Mouse (Mus musculus): ENCODE data around the gene Gm11549. TPM values are rescaled to one million over a fixed set of nuclear protein-coding genes. Genes with fewer than 3 reads are reported as not detected.

Gm11549 gene
- polyA plus RNA-seq (2014; fragmentation: Nextera tagmentation; extraction: Ambion mirVana), result 1.3 TPM in 2 replicates

DNA sequence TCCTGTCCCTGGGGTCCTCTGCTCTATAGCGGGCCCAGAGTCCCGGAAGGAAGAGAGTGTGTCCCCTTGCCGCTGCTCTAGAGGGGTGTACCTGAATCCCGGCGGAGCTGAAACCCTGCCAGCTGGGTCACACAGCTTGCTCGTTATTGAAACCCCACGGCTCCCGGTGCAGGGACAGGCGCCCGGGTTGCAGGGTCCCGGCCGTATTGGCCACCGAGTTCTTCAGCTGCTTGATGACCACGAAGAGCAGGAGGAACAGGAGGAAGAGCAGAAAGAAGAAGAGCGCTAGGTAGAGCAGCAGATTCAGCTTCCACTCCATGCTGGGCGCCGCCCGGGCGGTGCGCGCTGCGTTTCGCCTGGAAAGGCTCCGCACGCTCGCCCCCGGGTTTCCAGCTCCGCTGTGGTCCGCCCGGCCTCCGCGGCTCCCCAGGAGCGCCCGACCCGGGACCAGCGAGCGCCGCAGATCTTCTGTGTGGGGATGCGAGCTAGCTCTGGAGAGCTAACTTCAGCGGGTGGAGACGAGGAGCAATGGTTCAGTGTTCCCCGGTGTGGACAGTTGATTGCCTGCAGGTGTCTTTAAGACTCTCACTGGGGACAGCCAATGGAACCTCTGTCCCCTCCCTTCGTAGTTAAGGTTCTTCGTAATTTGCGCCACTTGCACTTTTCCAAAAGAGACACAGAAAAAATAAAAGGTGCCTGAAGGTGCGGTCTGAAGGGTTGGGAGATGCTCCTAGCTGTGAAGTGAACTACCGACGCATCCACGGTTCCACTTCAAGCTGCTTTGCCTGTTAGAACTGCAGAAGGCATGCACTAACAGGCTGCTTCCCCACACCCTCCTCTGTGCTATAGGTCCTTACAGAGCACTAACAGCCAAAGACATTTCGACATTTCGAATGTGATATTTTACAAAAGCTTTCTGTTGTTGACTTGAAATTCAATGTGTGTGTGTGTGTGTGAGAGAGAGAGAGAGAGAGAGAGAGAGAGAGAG, at the start of gene Gm11549:
Gm11549 (minus strand) TSS at position 741 of the 988 bp plus-strand sequence.
- H3K36me3 ChIP-seq (ENCODE audit: control insufficient read depth, insufficient read depth, low read length), result no peaks in the 10 kb centered on the region
- peak; percentile 71; the same call in 1 of the 2 replicates for ATAC-seq (ENCODE audit: low FRiP score)
- peak within 1 kb of the TSS; percentile 55 for H3K4me3 ChIP-seq (ENCODE audit: low read depth, low read length)
- H3K9me3 ChIP-seq (ENCODE audit: control insufficient read depth, low read length), result no peaks in the 10 kb centered on the region
- H3K9ac ChIP-seq (ENCODE audit: low read length), result peak within 1 kb of the TSS; percentile 66
- H3K4me2 ChIP-seq, result peak within 1 kb of the TSS; percentile 98
- H3K27me3 ChIP-seq (ENCODE audit: control insufficient read depth, insufficient read depth, low read length), result peaks cover 10% of the 10 kb centered on the region
- peak; percentile 95 for DNase-seq (ENCODE audit: low spot score, missing footprints)
- no peak within 1 kb of the TSS for H3K27ac ChIP-seq (ENCODE audit: low read depth, low read length)
- WGBS, result under 1% methylated on average over 51 of the region's 51 CpGs
- peaks cover 4% of the 10 kb centered on the region for H3K4me1 ChIP-seq (ENCODE audit: control insufficient read depth, insufficient read depth, low read length)

- H3K4me1 ChIP-seq (ENCODE audit: control insufficient read depth, insufficient read depth, low read length), result peaks cover 18% of the 10 kb centered on the region
- no peaks in the 10 kb centered on the region for H3K27me3 ChIP-seq (ENCODE audit: control insufficient read depth, insufficient read depth, low read length)
- no peak overlapping the region for H3K27ac ChIP-seq (ENCODE audit: low read depth, low read length)
- peak; percentile 12 for DNase-seq (ENCODE audit: low spot score, missing footprints)
- H3K36me3 ChIP-seq (ENCODE audit: control insufficient read depth, insufficient read depth, low read length), result peaks cover 22% of the 10 kb centered on the region
- H3K9me3 ChIP-seq (ENCODE audit: control insufficient read depth, low read length), result no peaks in the 10 kb centered on the region
- no peak for ATAC-seq (ENCODE audit: low FRiP score)
- peak overlapping the region; percentile 46 for H3K4me2 ChIP-seq
- H3K4me3 ChIP-seq (ENCODE audit: low read depth, low read length), result peak overlapping the region; percentile 94
- 90% methylated on average over 5 of the region's 5 CpGs for WGBS
- peak overlapping the region; percentile 93 for H3K9ac ChIP-seq (ENCODE audit: low read length)
These were observed 48.2 kb upstream of the Gm11549 start for GRCm38 (mm10) chr3:36569836-36570235.

GRCm38 (mm10) chr3:36563666-36564065, 42.1 kb upstream of the Gm11549 start:
- WGBS, result 94% methylated on average over 3 of the region's 3 CpGs
- no peaks in the 10 kb centered on the region for H3K9me3 ChIP-seq (ENCODE audit: control insufficient read depth, low read length)
- H3K27ac ChIP-seq (ENCODE audit: low read depth, low read length), result no peak overlapping the region
- H3K9ac ChIP-seq (ENCODE audit: low read length), result no peak overlapping the region
- H3K27me3 ChIP-seq (ENCODE audit: control insufficient read depth, insufficient read depth, low read length), result no peaks in the 10 kb centered on the region
- no peak overlapping the region for H3K4me2 ChIP-seq
- no peaks in the 10 kb centered on the region for H3K4me1 ChIP-seq (ENCODE audit: control insufficient read depth, insufficient read depth, low read length)
- peaks cover 29% of the 10 kb centered on the region for H3K36me3 ChIP-seq (ENCODE audit: control insufficient read depth, insufficient read depth, low read length)
- DNase-seq (ENCODE audit: low spot score, missing footprints), result no peak
- H3K4me3 ChIP-seq (ENCODE audit: low read depth, low read length), result no peak overlapping the region
- no peak for ATAC-seq (ENCODE audit: low FRiP score)

- Histone ChIP-seq H3K4me2 (no peak overlapping the region), H3K4me1 (ENCODE audit: control insufficient read depth, insufficient read depth, low read length) (no peaks in the 10 kb centered on the region), H3K27me3 (ENCODE audit: control insufficient read depth, insufficient read depth, low read length) (no peaks in the 10 kb centered on the region), H3K9ac (ENCODE audit: low read length) (no peak overlapping the region), H3K27ac (ENCODE audit: low read depth, low read length) (no peak overlapping the region), H3K9me3 (ENCODE audit: control insufficient read depth, low read length) (no peaks in the 10 kb centered on the region), H3K4me3 (ENCODE audit: low read depth, low read length) (no peak overlapping the region), H3K36me3 (ENCODE audit: control insufficient read depth, insufficient read depth, low read length) (peaks cover 26% of the 10 kb centered on the region)
- ATAC-seq (ENCODE audit: low FRiP score) (no peak), DNase-seq (ENCODE audit: low spot score, missing footprints) (no peak)
- WGBS, result 80% methylated on average over 4 of the region's 4 CpGs
These were observed 38.0 kb upstream of the Gm11549 start for GRCm38 (mm10) chr3:36559606-36560005.

DNA sequence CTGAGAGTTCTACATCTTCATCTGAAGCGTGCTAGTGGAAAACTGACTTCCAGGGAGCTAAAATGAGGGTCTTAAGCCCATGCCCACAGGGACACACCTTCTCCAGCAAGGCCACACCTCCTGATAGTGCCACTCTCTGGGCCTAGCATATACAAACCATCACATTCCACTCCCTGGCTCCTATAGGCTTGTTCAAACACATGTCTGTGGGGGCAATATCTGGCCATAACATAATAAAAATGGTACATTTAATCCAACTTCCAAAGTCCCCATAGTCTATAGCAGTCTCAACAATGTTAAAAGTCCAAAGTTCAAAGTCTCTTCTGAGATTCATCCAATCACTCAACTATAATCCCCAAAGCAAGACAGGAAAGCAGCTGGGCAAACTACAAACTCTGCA, 36.0 kb upstream of the Gm11549 start:
- Histone ChIP-seq H3K27ac (ENCODE audit: low read depth, low read length) (no peak overlapping the region), H3K27me3 (ENCODE audit: control insufficient read depth, insufficient read depth, low read length) (no peaks in the 10 kb centered on the region), H3K4me1 (ENCODE audit: control insufficient read depth, insufficient read depth, low read length) (no peaks in the 10 kb centered on the region), H3K9ac (ENCODE audit: low read length) (no peak overlapping the region), H3K36me3 (ENCODE audit: control insufficient read depth, insufficient read depth, low read length) (peaks cover 24% of the 10 kb centered on the region), H3K9me3 (ENCODE audit: control insufficient read depth, low read length) (no peaks in the 10 kb centered on the region), H3K4me3 (ENCODE audit: low read depth, low read length) (no peak overlapping the region), H3K4me2 (no peak overlapping the region)
- ATAC-seq (ENCODE audit: low FRiP score), result no peak
- DNase-seq (ENCODE audit: low spot score, missing footprints), result no peak
- WGBS, result 94% methylated on average over 1 of the region's 1 CpGs

DNA sequence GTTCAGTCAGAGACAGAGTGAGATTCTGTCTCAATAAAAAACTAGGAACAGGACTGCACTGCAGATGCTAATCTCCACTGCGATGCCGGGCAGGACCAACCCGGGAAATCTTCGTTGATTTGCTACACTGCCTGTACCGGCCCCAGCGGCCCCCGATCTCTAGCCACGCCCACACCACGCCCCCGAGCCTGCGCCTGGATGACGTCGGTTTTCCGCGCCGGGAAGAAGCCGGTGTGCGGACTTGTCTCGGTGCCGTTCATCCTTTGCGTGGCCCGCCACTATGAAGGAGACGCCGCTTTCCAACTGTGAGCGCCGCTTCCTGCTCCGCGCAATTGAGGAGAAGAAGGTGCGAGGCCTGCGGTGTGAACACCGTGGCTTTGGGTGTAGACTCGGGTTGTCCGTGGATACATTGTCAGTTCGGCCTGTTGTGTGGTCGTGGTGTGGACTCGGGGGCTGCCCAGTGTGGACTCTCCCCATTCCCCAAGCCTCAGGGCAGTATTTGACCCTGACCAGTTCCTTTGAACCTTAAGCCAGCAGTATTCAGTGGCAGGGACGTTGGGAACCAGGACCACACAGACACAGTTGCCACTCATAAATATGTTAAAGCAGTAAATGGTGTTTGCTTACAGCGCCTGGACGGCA, 30.9 kb upstream of the Gm11549 start, which contains the start of gene Exosc9:
Exosc9 (plus strand) TSS at position 201 of the 642 bp plus-strand sequence.
- H3K4me3 ChIP-seq (ENCODE audit: low read depth, low read length), result peak within 1 kb of the TSS; percentile 86
- peaks cover 3% of the 10 kb centered on the region; the same call in 1 of the 2 replicates for H3K4me1 ChIP-seq (ENCODE audit: control insufficient read depth, insufficient read depth, low read length)
- H3K9ac ChIP-seq (ENCODE audit: low read length), result peak within 1 kb of the TSS; percentile 79
- no peaks in the 10 kb centered on the region for H3K9me3 ChIP-seq (ENCODE audit: control insufficient read depth, low read length)
- H3K27me3 ChIP-seq (ENCODE audit: control insufficient read depth, insufficient read depth, low read length), result no peaks in the 10 kb centered on the region
- peak within 1 kb of the TSS; percentile 90 for H3K27ac ChIP-seq (ENCODE audit: low read depth, low read length)
- H3K36me3 ChIP-seq (ENCODE audit: control insufficient read depth, insufficient read depth, low read length), result peaks cover 11% of the 10 kb centered on the region
- peak; percentile 100 for DNase-seq (ENCODE audit: low spot score, missing footprints)
- peak within 1 kb of the TSS; percentile 72 for H3K4me2 ChIP-seq
- WGBS, result 1% methylated on average over 39 of the region's 39 CpGs
- ATAC-seq (ENCODE audit: low FRiP score), result peak; percentile 96

- Histone ChIP-seq H3K27me3 (ENCODE audit: control insufficient read depth, insufficient read depth, low read length) (no peaks in the 10 kb centered on the region), H3K36me3 (ENCODE audit: control insufficient read depth, insufficient read depth, low read length) (peaks cover 11% of the 10 kb centered on the region), H3K4me1 (ENCODE audit: control insufficient read depth, insufficient read depth, low read length) (peaks cover 3% of the 10 kb centered on the region; the same call in 1 of the 2 replicates), H3K4me2 (peak overlapping the region; percentile 72), H3K9me3 (ENCODE audit: control insufficient read depth, low read length) (no peaks in the 10 kb centered on the region), H3K4me3 (ENCODE audit: low read depth, low read length) (peak overlapping the region; percentile 86), H3K27ac (ENCODE audit: low read depth, low read length) (peak overlapping the region; percentile 90), H3K9ac (ENCODE audit: low read length) (peak overlapping the region; percentile 79)
- peak; percentile 94 for DNase-seq (ENCODE audit: low spot score, missing footprints)
- peak; percentile 65 for ATAC-seq (ENCODE audit: low FRiP score)
- 20% methylated on average over 12 of the region's 12 CpGs for WGBS
These were observed 30.3 kb upstream of the Gm11549 start for GRCm38 (mm10) chr3:36551851-36552384.

GRCm38 (mm10) chr3:36551343-36551742, 29.7 kb upstream of the Gm11549 start:
- H3K4me2 ChIP-seq, result peak overlapping the region; percentile 72
- H3K9me3 ChIP-seq (ENCODE audit: control insufficient read depth, low read length), result no peaks in the 10 kb centered on the region
- H3K27me3 ChIP-seq (ENCODE audit: control insufficient read depth, insufficient read depth, low read length), result no peaks in the 10 kb centered on the region
- H3K4me1 ChIP-seq (ENCODE audit: control insufficient read depth, insufficient read depth, low read length), result peaks cover 3% of the 10 kb centered on the region; the same call in 1 of the 2 replicates
- peaks cover 11% of the 10 kb centered on the region for H3K36me3 ChIP-seq (ENCODE audit: control insufficient read depth, insufficient read depth, low read length)
- DNase-seq (ENCODE audit: low spot score, missing footprints), result peak; percentile 92
- H3K27ac ChIP-seq (ENCODE audit: low read depth, low read length), result peak overlapping the region; percentile 90
- peak overlapping the region; percentile 79 for H3K9ac ChIP-seq (ENCODE audit: low read length)
- WGBS, result 12% methylated on average over 9 of the region's 9 CpGs
- ATAC-seq (ENCODE audit: low FRiP score), result peak; percentile 80
- H3K4me3 ChIP-seq (ENCODE audit: low read depth, low read length), result 0 out of 2 replicates have a peak overlapping the region, but pooled peaks have one; percentile 86
